23 mouse cellular contexts compared by ENCODE assay signal in the genomic region with DNA sequence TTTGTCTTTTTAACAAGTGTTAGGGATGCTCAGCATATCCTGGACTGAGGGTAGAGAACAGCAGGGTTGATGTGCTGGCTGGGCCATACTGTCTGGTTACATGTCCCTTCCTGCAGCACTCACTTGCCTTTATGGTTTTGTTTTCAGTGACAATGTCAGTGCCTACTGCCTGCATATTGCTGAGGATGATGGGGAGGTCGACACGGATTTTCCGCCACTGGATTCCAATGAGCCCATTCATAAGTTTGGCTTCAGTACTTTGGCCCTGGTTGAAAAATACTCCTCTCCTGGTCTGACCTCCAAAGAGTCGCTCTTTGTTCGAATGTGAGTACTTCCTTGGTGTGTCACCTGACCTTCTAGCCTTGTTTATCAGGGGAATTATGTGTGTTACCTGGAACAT.
"Had no signal": no experiment of that assay in that cellular context is flagged by ENCODE, and none has a peak within 500 bp of the region (broad histone marks: within the 10 kb centered on the region; RNA-seq: fewer than 3 reads in every experiment).

No protein-coding gene starts in this region.

- H3K9ac ChIP-seq: heart, embryonic 13.5 days; heart, embryonic 15.5 days; hindbrain, embryonic 12.5 days; hindbrain, embryonic 14.5 days; intestine, embryonic 15.5 days; limb, embryonic 13.5 days; limb, embryonic 15.5 days; liver, embryonic 12.5 days; liver, embryonic 14.5 days had no signal

- DNase-seq: gastrocnemius, adult 2 months; gastrocnemius, postnatal 10 days; gastrocnemius, postnatal 25 days; heart, adult 2 months; heart, postnatal 4 days; kidney, adult 18-20 months; kidney, adult 8-10 months; kidney, postnatal 10 days; kidney, postnatal 25 days; kidney, postnatal 4 days; layer of hippocampus, adult 9-11 months; layer of hippocampus, postnatal 36 days; left cerebral cortex, postnatal 4 days had no signal

- H3K27ac ChIP-seq: gastrocnemius, adult 2 months; heart, adult 2 months; heart, embryonic 13.5 days; heart, embryonic 15.5 days; hindbrain, embryonic 10.5 days; hindbrain, embryonic 12.5 days; hindbrain, embryonic 14.5 days; intestine, embryonic 15.5 days; limb, embryonic 13.5 days; limb, embryonic 15.5 days; liver, embryonic 12.5 days; liver, embryonic 14.5 days had no signal

- H3K36me3 ChIP-seq: heart, embryonic 15.5 days; hindbrain, embryonic 12.5 days; liver, embryonic 12.5 days had no signal

- H3K4me1 ChIP-seq: heart, embryonic 13.5 days; heart, embryonic 15.5 days; hindbrain, embryonic 10.5 days; hindbrain, embryonic 12.5 days; intestine, embryonic 15.5 days; limb, embryonic 13.5 days; limb, embryonic 15.5 days; liver, embryonic 12.5 days had no signal

- H3K9me3 ChIP-seq: heart, embryonic 13.5 days; heart, embryonic 15.5 days; hindbrain, embryonic 10.5 days; hindbrain, embryonic 12.5 days; intestine, embryonic 15.5 days; limb, embryonic 13.5 days; limb, embryonic 15.5 days; liver, embryonic 12.5 days had no signal

- H3K27me3 ChIP-seq: heart, embryonic 13.5 days; heart, embryonic 15.5 days; hindbrain, embryonic 12.5 days; intestine, embryonic 15.5 days; limb, embryonic 13.5 days; limb, embryonic 15.5 days; liver, embryonic 12.5 days had no signal

- H3K4me3 ChIP-seq: gastrocnemius, adult 2 months; heart, adult 2 months; heart, embryonic 13.5 days; heart, embryonic 15.5 days; hindbrain, embryonic 10.5 days; hindbrain, embryonic 12.5 days; intestine, embryonic 15.5 days; limb, embryonic 13.5 days; limb, embryonic 15.5 days; liver, embryonic 12.5 days had no signal
